Mouse (Mus musculus): ENCODE measurements at regions not wholly inside any gene's neighbourhood (a gene's known extent, or its start where the extent isn't known, plus 50 kb on each side); places are given as distances from the start of the nearest gene placed in this dataset.

DNA sequence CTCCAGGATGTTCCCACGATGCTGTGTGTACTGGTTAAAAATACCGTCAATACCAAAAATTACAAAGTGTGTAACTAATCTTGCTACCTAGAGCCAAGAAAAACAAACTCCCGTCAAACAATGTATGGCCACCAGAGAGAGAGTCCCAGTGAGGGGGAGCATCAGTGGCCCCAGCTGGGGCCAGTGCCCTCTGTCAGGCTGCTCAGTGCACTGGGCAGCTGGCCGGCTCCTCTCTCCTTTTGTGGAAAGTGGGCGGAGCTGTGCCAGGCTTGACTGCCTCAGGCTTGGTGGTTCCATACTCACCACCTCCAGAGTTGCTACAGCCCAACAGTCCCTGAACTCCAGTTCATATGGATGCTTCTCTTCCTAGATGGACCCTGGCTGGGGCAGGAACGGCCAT lies 53.8 kb upstream of the Sept5 start:
- no peak for DNase-seq (ENCODE audit: low spot score in 2 of 2)

DNA sequence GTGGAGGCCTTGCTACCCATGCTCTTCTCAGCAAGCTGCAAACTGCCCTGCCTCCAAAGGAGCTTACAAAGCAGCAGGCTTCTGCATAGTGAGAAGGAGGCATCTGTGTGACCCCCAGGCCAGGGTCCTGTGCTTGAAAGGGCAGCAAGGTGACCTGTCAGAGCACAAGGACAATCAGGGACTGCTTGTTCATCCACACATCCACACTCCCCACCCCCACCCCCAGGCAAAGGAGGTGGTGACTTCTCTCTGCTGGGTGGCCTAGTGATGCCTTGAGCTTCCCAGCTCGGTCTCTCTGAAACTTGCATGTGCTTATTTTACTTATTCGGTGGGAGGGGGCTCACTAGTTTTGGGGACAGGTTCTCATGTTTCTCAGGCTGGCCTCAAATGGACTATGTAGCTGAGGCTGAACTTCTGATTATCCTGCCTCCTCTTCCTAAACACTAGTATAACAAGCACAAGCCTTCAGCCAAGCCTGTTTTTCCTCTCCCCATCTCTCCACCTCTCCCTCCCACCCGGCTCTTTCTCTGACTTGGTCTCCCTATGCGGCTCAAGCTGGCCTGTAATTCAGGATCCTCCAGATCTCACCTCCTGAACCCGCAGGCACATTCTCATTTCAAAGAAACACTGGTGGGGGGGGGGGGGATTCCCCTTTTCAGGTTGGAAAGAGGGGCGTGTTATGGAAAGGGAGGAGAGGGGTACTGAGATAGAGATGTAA lies 56.4 kb upstream of the Sept5 start:
- no peak for DNase-seq (ENCODE audit: low spot score in 2 of 2)

DNA sequence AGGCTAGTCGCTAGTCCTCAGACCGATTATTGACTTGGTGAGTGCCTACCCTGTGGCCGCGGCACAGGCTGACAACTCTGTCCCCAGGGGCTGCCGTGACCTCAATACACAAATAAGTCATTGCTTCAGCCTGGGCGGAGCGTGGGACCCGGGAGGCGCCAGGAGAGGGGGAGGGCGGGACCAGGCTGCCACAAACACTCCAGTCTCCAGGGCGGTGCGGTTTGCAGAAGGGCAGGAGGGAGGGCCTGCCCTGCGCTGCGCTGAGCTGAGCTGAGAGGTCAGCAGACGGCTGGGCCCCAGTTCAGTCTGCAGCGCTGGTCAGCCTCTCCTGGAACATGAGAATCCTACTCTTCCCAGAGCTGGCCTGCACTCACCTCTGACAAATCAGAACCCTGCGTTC lies 57.2 kb upstream of the Sept5 start:
- DNase-seq (ENCODE audit: low spot score in 2 of 2) = peak; percentile 61 to 68

DNA sequence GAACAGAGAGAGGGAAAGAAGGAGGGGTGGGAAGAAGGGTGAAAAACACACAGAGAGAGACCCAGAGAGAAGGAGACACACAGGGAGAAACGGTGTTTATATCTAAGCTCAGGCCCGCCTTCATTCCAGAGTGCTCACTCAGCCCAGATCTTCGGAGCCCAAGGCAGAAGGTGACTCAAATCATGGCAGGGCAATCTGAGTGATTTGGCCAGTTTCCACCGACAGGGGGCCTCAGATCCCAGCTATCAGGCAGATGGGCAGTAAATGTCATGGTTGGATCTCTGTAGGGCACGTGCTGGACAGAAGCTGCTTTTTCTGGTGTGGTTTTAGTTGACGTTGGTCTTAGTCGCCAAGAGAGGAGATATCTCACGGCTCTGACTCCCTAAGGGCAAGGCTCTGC lies 57.6 kb upstream of the Sept5 start:
- DNase-seq (ENCODE audit: low spot score in 2 of 2) = peak; percentile 51 to 60

DNA sequence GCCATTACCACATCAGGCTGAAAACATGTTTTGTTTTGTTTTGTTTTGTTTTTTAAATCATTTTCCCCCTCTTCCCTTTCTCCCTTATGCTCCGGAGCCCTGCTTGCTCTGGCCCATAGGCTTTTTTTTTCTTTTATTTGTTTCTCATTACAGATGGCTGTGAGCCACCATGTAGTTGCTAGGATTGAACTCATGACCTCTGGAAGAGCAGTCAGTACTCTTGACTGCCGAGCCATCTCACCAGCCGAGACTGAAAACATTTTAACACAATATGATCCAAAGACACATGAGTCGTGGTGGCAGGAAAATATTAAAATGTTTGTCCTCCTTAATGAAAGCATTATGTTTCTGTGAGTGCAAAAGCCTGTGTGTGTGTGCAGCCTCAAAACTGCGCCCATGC lies 65.8 kb upstream of the Sept5 start:
- DNase-seq (ENCODE audit: low spot score in 2 of 2) = no peak

DNA sequence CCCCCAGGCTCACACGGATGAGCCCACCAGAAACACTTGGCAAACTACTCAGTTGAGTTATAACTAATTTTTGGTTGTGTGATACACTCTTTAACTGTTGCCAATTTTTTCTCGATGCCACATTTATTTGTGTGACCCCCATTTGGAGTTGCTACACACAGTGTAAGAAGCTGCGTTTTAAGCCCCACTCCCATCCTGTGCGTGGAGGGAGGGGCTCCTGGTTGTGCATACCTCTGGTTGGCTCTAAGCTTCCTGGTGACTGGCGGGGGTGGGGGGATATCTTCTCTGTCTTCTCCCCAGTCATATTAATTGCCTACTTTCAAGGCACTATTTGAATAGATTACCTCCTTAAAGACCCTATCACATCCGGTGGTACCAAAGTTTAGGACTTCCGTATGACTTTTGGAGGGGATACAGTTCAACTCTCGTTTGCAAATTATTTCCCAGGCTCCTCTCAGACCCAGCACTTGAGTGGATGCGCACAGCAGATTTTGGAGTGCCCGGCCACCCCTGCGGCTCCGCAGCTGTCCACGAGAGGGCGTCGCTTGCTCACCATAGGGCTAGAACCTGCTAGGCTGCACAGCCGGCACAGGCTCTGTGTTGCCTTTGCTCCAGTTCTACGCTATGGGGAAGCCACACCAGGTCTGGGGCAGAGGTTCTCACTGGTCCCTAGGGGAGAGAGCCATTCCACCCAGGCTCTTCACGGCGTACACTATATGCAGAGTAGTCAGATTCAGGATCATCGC lies 66.5 kb upstream of the Sept5 start:
- peak; percentile 92 to 93 for DNase-seq (ENCODE audit: low spot score in 2 of 2)

DNA sequence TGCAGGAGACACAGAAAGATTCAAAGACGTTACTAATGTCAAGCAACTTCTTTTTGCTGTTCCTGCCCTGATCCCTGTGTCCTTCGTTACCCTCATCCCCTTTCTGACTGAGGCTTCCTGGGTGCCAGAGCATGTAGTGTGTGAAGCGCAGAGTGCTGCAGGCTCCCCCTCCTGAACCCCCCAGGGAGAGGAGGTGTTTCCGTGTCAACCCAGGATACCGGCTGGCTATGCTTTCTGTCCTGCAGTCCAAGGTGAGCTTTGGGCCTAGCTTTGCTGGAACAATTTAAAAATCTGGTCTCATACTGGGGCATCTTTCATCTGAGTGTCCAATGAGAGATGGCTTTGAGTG lies 67.0 kb upstream of the Sept5 start:
- DNase-seq (ENCODE audit: low spot score in 2 of 2) = no peak

DNA sequence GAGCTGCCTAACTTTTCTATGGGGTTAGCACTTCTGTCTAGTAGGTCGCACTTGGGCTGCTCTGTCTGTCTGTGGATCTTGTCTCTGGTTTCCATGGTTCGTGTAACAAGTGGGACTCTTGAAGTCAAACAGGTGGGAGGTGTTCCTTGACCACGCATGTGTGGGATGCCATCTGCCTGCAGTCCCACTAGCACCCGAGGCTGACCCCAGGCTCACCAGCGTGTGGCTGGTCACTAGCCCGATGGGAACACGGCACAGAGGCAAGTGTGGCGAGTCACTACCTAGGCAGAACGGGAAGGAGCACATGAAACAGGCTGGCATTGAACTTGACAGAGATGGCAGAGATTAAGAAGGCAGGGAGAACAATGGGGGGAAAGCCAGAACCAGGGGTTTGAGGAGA lies 72.5 kb upstream of the Cldn5 start:
- DNase-seq (ENCODE audit: low spot score in 2 of 2) = no peak

DNA sequence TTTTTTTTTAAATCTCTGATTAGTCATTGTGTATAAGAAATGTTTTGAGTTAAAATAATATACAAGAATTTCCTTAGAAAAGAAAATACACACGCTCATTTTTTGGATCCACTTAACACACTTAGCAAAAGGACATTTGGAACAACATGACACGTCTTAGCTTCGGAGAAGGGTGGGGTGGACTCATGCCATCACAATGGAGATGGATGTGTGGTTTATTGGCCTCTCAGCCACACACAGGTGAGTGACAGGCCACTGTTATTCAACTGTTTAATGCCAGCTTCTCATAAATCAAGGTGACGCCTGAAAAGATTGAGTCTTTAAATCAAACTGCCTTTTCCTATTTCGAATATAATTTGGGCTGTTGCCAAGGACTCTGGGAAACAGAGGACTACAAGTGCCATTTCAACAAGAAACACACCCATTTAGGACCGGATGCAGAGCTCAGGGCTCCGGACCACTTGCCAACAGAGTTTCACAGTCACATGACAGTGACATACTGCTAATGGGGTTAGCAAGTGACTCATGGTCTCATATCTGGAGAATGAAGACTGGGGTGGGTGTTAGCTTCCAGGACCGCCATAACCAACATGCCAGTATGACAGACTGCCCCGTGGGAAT lies 71.5 kb upstream of the Cldn5 start:
- no peak for DNase-seq (ENCODE audit: low spot score in 2 of 2)

DNA sequence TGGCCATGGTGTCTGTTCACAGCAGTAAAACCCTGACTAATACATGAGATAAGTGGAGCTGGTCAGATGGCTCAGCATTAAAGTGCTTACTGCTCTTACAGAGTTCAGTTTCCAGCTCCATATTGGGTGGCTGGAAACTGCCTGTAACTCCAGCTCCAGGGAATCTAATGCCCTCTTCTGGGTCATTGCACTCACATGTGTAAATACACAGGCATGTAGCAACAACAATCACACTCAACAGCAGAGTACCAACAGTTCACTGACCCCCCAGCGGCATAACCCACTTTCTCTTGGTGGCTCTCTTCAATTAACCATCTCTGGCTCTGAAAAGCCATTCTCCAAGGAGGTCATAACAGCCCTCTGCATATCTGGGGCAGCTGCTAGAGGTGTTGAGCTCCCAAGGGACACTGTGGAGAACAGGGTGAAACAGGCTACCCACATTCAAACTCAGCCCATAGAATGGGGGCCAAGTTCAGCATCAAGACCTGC lies 65.0 kb upstream of the Cldn5 start:
- no peak for DNase-seq (ENCODE audit: low spot score in 2 of 2)

DNA sequence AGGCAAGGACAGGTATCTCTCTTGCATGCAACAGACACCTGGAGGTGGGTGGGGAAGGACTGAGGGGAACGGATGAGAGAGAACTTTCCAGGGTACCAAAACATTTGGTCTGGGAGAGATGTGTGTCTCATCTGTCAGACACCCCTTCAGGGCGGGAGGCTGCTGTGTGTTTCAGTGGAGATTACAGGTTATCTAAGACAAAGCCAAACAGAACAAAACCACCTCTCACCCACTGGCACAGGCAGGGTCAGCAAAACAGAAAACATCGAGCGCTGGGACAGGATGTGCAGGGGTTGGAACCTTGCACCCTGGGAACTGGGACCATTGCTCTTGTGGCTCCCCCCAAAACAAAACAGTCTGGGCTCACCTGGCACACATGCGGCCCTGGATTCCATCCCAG lies 63.6 kb upstream of the Cldn5 start:
- DNase-seq (ENCODE audit: low spot score in 2 of 2) = no peak

DNA sequence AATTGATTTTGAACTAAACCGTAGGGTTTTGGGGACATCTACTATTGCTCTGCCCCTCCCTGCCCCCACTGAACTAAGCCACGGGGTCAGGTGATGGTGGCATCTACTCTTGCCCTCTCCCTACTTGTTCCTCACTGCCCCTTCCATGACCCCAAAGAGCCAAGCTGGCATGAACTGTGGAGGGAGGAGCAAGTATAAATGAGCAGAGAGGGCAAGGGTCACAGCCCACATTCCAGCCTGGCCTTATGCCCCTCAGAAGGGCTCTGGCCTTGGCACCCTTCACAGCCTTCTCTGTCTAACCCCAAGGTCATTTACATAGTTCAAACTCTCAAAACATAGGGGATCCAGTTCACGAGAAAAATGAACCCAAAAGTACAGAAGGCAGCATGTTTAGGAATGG lies 61.3 kb upstream of the Cldn5 start:
- DNase-seq (ENCODE audit: low spot score in 2 of 2) = no peak

DNA sequence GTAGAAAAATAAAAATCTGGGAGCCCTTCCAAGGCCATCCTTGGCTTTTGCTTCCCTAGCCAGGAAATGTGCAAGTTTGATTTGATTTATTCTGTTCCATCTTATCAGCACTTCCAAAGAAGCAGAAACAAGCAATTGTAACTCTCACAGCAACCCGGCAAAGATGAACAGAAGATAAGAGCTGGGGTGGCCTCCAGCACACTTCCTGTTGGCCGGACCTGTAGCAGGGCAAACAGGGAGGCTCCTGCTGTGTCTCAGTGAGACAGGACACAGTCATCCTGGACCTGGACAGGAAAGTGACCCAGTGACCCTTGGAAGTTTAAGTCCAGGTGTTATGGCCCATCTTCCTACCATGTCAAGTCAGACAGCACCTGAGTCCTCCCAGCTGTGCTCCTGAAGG lies 58.6 kb upstream of the Cldn5 start:
- DNase-seq (ENCODE audit: low spot score in 2 of 2) = no peak

DNA sequence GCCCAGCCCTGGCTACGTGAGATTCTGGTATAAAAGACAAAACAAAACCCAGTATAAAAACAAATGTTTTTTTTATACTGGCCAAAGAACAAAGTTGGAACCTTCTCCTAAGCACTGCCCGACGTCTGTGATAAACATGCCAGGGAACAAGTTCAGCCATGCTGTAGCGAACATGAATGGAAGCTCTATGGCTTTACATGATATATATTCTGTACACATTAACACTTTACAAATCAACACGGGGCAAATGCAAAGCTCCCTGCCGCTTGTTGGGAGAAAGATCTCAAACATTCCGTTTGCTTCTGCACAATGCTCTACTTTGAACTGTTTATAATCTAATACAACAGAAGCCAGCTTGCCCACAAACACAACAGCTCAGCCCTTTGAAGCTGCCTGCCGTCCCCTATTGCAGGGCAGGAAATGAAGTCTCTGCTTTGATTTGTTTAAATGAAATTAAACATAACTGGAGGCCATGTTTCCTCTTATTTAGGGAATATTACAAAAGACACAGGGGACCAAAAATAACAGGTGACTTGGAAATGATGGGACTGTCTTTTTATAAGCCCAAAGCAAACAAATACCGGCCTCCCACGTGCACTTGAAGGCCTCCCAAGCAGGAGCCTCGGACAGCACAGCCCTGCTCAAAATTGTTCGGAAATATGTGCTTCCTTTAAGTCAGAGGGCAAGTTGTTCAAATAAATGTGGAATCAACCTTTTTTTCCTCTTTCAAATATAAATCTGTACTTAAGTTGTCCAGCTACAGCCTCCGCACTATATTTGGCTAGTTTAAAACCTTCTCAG lies 56.0 kb upstream of the Cldn5 start:
- DNase-seq (ENCODE audit: low spot score in 2 of 2) = no peak

DNA sequence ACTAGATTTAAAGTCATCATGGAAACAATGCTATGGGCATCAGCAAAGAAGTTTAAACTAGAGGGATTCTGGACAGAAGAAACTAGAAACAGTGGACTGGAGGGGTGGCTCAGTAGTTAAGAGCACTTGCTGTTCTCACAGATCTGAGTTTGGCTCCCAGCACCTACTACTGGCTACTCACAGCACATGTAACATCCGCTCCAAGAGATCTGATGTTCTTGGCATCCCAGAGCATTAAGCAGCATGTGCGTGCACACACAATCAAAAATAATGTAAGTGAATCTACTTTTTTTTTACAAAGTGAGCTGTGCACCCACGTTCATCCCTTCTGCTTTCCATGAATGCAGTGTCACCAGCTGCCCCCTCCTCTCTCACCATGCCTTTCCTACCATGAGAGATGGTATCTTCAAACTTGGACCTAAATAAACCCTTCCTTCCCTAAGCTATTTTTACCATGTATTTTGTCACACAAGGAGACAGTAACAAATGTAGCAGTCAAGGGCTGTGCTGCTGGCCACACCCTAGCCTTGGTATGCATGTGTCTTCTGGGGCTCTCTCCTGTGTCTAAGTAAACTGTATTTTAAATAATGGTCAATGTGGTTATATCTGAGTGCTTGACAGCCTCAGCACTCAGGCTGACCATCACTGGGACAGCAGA lies 53.3 kb upstream of the Cldn5 start:
- no peak for DNase-seq (ENCODE audit: low spot score in 2 of 2)

DNA sequence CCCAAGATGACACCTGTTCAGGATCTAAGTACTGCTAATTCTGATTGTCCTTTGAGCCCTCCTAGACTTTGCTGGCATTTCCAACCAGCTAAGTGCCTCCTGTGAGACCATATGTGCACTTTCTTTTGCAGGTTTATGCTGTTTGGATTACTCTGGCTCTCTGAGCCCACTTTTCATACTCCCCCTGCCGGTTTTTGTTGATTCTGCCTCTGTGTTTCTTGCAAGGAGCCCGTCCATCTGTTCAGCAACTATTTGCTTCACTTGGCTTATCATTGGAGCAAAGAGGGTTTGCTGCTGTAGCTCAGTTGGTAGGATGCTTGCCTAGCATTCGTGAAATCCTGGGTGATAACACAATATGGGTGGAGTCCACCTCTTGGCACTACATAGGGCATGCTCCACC lies 52.8 kb upstream of the Cldn5 start:
- DNase-seq (ENCODE audit: low spot score in 2 of 2) = no peak

DNA sequence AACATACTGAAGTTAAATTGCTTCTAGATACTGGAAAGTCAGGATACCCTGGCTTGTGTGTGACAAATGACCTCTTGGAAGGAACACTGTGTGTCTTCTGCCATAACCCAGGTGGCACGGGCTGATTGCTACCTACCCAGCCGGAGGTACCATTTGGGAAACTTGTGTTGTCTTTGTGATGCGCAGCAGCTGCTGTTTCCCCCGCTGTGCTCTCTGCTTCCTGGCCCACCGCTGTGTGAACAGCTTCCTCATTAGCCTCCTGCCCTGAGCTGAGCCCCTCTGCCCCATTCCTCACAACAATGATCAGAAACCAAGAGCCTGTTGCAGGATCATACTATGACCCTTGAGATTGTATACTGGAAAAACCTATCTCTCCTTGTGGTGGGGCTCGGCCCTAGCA lies 51.9 kb upstream of the Cldn5 start:
- no peak for DNase-seq (ENCODE audit: low spot score in 2 of 2)
